Mouse (Mus musculus): ENCODE results near the gene Aco1.

- no peak for TF ChIP-seq CTCF (IDR thresholded peaks at IDR 0.05; ENCODE audit: extremely low read depth, insufficient read length, insufficient replicate concordance, low read depth, low read length)
- TF ChIP-seq POLR2A (IDR thresholded peaks at IDR 0.05; ENCODE audit: low read depth, low read length), result no peak
These were observed 11.9 kb downstream of the Aco1 start for GRCm38 (mm10) chr4:40154751-40155150.

Data from small intestine, adult 2 months (tissue).